In genomic region chr1:171195887-171196397, GRCm38 (mm10) we compare ENCODE assay signal across 8 mouse cellular contexts. TPM values are rescaled to one million over a fixed set of nuclear protein-coding genes. Genes with fewer than 3 reads are reported as not detected.
DNase-seq lines count a peak whose midpoint lies in the region; ATAC-seq lines count a peak whose summit lies in the region.

Gene Pcp4l1 (minus strand): TSS chr1:171196268.

- ATAC-seq in megakaryocyte progenitor cell, adult 5-6 weeks (replicated peaks; ENCODE audit: poor library complexity): peak; percentile 98

- DNase-seq in adrenal gland, postnatal 36 days: peak; percentile 77 to 80
- DNase-seq in embryo, embryonic 11 days: peak; percentile 80
- peak; percentile 99 for DNase-seq in heart, adult 11 months
- peak; percentile 46 for DNase-seq in kidney, adult 11 months
- peak; percentile 42 to 46 for DNase-seq in left cerebral cortex, postnatal 36 days (ENCODE audit: low spot score in 2 of 2)
- peak; percentile 47 for DNase-seq in right cerebral cortex, postnatal 4 days
- DNase-seq in spleen, postnatal 4 days (ENCODE audit: low spot score in 2 of 2): no peak

- intact Hi-C loops in left cerebral cortex, postnatal 36 days (cut with DNase I): loop anchor here (5.0 kb wide), 1 partner anchor 44 kb away; the partner anchor contains the start of genes Mpz and Sdhc

RNA-seq across cellular contexts. Expression of gene Pcp4l1, which starts in this region (rescaled TPM):
- 10 to 100 TPM; 42.0 to 53.6 TPM for total RNA-seq in adrenal gland, postnatal 36 days (2021)
- total RNA-seq in left cerebral cortex, postnatal 36 days (2021): 100 to 1,000 TPM in 1 of 2 experiments, 10 to 100 TPM in 1; 95.1 to 123 TPM
- 12.8 and 14.4 TPM in 2 replicates for total RNA-seq in megakaryocyte progenitor cell, adult 5-6 weeks (2015)
- 7.1 and 8.5 TPM in 2 replicates for total RNA-seq in megakaryocyte progenitor cell, adult 5-6 weeks (2017)

Comparison
In these comparisons a context has a peak if more than half of its experiments do, and no peak if none do; other contexts are left out.
1. DNase-seq: peak in adrenal gland, postnatal 36 days (2 of 2), embryo, embryonic 11 days (single experiment), heart, adult 11 months (single experiment), kidney, adult 11 months (single experiment), left cerebral cortex, postnatal 36 days (2 of 2) and right cerebral cortex, postnatal 4 days (single experiment); none in spleen, postnatal 4 days (0 of 2).